Mouse (Mus musculus): ENCODE measurements around the gene Dnajb12.

GRCm38 (mm10) chr10:59873613-59874012 is 5.7 kb upstream of the Dnajb12 start:
- TF ChIP-seq CTCF (IDR thresholded peaks at IDR 0.05; ENCODE audit: extremely low read depth, insufficient read length, insufficient replicate concordance, low read depth, low read length) (no peak), POLR2A (IDR thresholded peaks at IDR 0.05; ENCODE audit: low read depth, low read length) (no peak)
